In the genomic region with DNA sequence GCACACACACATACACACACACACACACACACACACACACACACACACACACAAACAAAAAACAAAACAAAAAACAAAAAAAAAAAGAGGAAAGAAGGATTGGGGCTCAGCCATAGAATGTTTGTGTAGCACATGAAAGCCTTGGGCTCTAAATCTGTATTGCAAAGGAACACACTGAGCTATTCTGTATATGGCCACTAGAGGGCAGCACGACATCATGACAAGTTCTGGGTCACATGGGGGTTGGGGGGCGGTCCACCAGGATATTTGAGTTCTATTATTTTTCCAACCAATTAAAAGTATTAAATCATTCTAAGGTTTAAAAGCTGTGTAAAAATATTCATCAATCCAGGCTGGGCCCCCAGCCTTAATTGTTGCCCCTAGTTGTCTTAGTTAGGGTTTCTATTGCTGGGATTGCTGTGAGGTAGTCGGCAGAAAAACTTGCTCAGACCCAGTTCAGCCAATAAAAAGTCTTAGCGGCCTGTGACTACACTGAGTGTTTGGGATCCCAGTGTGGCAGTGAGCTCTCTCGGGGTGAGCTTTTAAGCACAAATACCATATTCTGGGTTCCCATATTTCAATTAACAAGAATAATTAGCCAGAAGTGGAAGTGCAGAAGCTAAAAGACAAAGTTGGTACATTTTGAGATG, we compare ENCODE assay signal across 8 mouse cellular contexts. TPM values are rescaled to one million over a fixed set of nuclear protein-coding genes. Genes with fewer than 3 reads are reported as not detected.
A peak's percentile ranks its signal among the peaks of the same experiment; 100 is the strongest.
DNase-seq lines count a peak whose midpoint lies in the region; ATAC-seq and TF ChIP-seq lines count a peak whose summit lies in the region.

No protein-coding gene starts in this region.

- no peak for ATAC-seq in G1E (ENCODE audit: extremely low read depth, insufficient number of reproducible peaks, low FRiP score, poor library complexity, severe bottlenecking)
- 0 out of 2 replicates have a peak, but pooled peaks have one; percentile 42 for ATAC-seq in forebrain, embryonic 11.5 days (replicated peaks; ENCODE audit: low FRiP score)
- ATAC-seq in lung, postnatal 0 days, result peak; percentile 77

- TF ChIP-seq POLR2A in brain, embryonic 14.5 days (IDR thresholded peaks at IDR 0.05; ENCODE audit: borderline replicate concordance, extremely low read depth, insufficient read depth, insufficient read length, poor library complexity, severe bottlenecking), result no peak

- no peaks in the 10 kb centered on the region for H3K27me3 ChIP-seq in G1E (ENCODE audit: insufficient read depth, low read length)
- no peaks in the 10 kb centered on the region for H3K27me3 ChIP-seq in forebrain, embryonic 11.5 days (ENCODE audit: control insufficient read depth, insufficient read depth, low read length)
- H3K27me3 ChIP-seq in lung, postnatal 0 days (replicated peaks; ENCODE audit: insufficient read depth, low read length), result no peaks in the 10 kb centered on the region

- H3K36me3 ChIP-seq in G1E (replicated peaks), result no peaks in the 10 kb centered on the region
- no peaks in the 10 kb centered on the region for H3K36me3 ChIP-seq in forebrain, embryonic 11.5 days (ENCODE audit: control insufficient read depth, insufficient read depth, low read length)
- no peaks in the 10 kb centered on the region for H3K36me3 ChIP-seq in lung, postnatal 0 days (ENCODE audit: insufficient read depth, low read length)

- no peak overlapping the region for H3K4me2 ChIP-seq in forebrain, embryonic 11.5 days (ENCODE audit: low read depth, low read length, severe bottlenecking)
- H3K4me2 ChIP-seq in lung, postnatal 0 days (replicated peaks; ENCODE audit: low read depth, low read length), result no peak overlapping the region

- peak; percentile 42; the same call in 1 of the 2 replicates for TF ChIP-seq CTCF in G1E (IDR thresholded peaks at IDR 0.05; ENCODE audit: low read depth, low read length)
- peak; percentile 88 for TF ChIP-seq CTCF in brain, embryonic 14.5 days (IDR thresholded peaks at IDR 0.05; ENCODE audit: borderline replicate concordance, extremely low read depth, insufficient read depth, insufficient read length)
- peak; percentile 95 for TF ChIP-seq CTCF in lung, postnatal 0 days (IDR thresholded peaks at IDR 0.05)

- no peaks in the 10 kb centered on the region for H3K9me3 ChIP-seq in G1E (replicated peaks)
- H3K9me3 ChIP-seq in forebrain, embryonic 11.5 days (ENCODE audit: control insufficient read depth, low read length), result no peaks in the 10 kb centered on the region
- H3K9me3 ChIP-seq in lung, postnatal 0 days (ENCODE audit: low read length), result no peaks in the 10 kb centered on the region

- 27% methylated on average over 5 of the region's 5 CpGs for WGBS in forebrain, embryonic 11.5 days
- WGBS in lung, postnatal 0 days, result 16% methylated on average over 5 of the region's 5 CpGs

- no peak overlapping the region for H3K9ac ChIP-seq in forebrain, embryonic 11.5 days (ENCODE audit: low read length)
- no peak overlapping the region for H3K9ac ChIP-seq in lung, postnatal 0 days (replicated peaks; ENCODE audit: low read depth)

- DNase-seq in G1E (ENCODE audit: low spot score), result no peak
- DNase-seq in brain, embryonic 14.5 days (ENCODE audit: low read depth), result peak; percentile 85
- DNase-seq in forebrain, embryonic 11.5 days (ENCODE audit: low spot score), result peak; percentile 78
- peak; percentile 80 to 88 for DNase-seq in heart, postnatal 10 days
- DNase-seq in layer of hippocampus, adult 8-10 months (ENCODE audit: low spot score in 2 of 2), result peak; percentile 34 to 81
- peak; percentile 85 for DNase-seq in lung, postnatal 0 days (ENCODE audit: low spot score)
- DNase-seq in retina, postnatal 7 days (ENCODE audit: low read depth, low spot score), result peak; percentile 62
- DNase-seq in urinary bladder, postnatal 25 days (ENCODE audit: low spot score), result peak; percentile 66

- H3K4me1 ChIP-seq in G1E (ENCODE audit: insufficient read depth, low read depth, low read length), result no peaks in the 10 kb centered on the region
- no peaks in the 10 kb centered on the region for H3K4me1 ChIP-seq in forebrain, embryonic 11.5 days (replicated peaks; ENCODE audit: control insufficient read depth, insufficient read depth, low read length)
- no peaks in the 10 kb centered on the region for H3K4me1 ChIP-seq in lung, postnatal 0 days (ENCODE audit: insufficient read depth, low read depth, low read length)

- no peak overlapping the region for H3K4me3 ChIP-seq in G1E (ENCODE audit: low read depth, low read length)
- H3K4me3 ChIP-seq in forebrain, embryonic 11.5 days (ENCODE audit: low read depth, low read length), result no peak overlapping the region
- no peak overlapping the region for H3K4me3 ChIP-seq in lung, postnatal 0 days (ENCODE audit: low read depth, low read length)

- H3K27ac ChIP-seq in forebrain, embryonic 11.5 days (ENCODE audit: low read depth, low read length), result no peak overlapping the region
- no peak overlapping the region for H3K27ac ChIP-seq in lung, postnatal 0 days (ENCODE audit: low read length)

- intact Hi-C loops in heart, postnatal 10 days (cut with DNase I), result loop anchor here (1.0 to 5.0 kb wide), 6 partner anchors 73 to 395 kb away; a partner anchor contains a TSS

- TF ChIP-seq EP300 in lung, postnatal 0 days (IDR thresholded peaks at IDR 0.05), result no peak

RNA-seq across cellular contexts. Expression of a gene that starts 16.0 kb away (rescaled TPM):
- total RNA-seq in G1E (2014; fragmentation: Nextera tagmentation) (not detected in 2 replicates), G1E (2017) (0.29 and 0.71 TPM in 2 replicates)
- not detected in 2 replicates for polyA plus RNA-seq in G1E (2012)
- 2.0 and 4.2 TPM in 2 replicates for polyA plus RNA-seq in brain, embryonic 14.5 days (2012; rRNA removed)
- 2.8 and 3.8 TPM in 2 replicates for polyA plus RNA-seq in forebrain, embryonic 11.5 days (2014; fragmentation: Nextera tagmentation; extraction: Ambion mirVana)
- total RNA-seq in heart, postnatal 10 days (2021), result 10 to 100 TPM in 1 of 2 experiments, 1 to 10 TPM in 1; 9.3 to 12.8 TPM
- 10 to 100 TPM; 14.9 to 21.2 (median 18.1) TPM for total RNA-seq in layer of hippocampus, adult 8-10 months (2022)
- polyA plus RNA-seq in lung, postnatal 0 days (2015; fragmentation: Nextera tagmentation; extraction: Ambion mirVana), result 10.8 and 10.9 TPM in 2 replicates

Comparison
In these comparisons a context has a peak if more than half of its experiments do, and no peak if none do; other contexts are left out.
1. CTCF ChIP-seq: peak in every context shown above with its lines; median percentile 95 in lung, postnatal 0 days; 88 in brain, embryonic 14.5 days; 42 in G1E.